Comparison of ENCODE assay signal across 8 mouse cellular contexts in the genomic region with DNA sequence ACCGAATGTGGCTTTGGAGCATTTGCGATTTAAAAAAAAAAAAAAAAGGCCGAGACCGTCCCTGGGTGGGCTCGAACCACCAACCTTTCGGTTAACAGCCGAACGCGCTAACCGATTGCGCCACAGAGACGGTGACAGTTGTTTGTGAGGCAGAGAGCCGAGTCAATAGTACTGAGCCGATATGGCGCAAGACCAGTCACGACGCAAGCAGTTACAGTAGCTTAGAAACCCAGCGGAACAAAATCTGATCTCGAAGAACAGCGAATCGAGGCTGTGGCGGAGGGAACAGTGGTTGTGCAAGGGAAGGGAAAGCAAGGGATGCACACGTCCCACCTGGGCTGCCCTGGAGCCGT. TPM values are rescaled to one million over a fixed set of nuclear protein-coding genes. Genes with fewer than 3 reads are reported as not detected.
DNase-seq lines count a peak whose midpoint lies in the region; ATAC-seq and TF ChIP-seq lines count a peak whose summit lies in the region.

No protein-coding gene starts in this region.

- WGBS in intestine, embryonic 14.5 days = under 1% methylated on average over 24 of the region's 24 CpGs
- WGBS in midbrain, embryonic 10.5 days = under 1% methylated on average over 24 of the region's 24 CpGs

- H3K4me2 ChIP-seq in intestine, embryonic 14.5 days (ENCODE audit: low read length) = peak overlapping the region; percentile 78

- DNase-seq in adrenal gland, adult (ENCODE audit: inconsistent age in 2 of 2, low spot score in 1 of 2) = peak; percentile 91 to 98
- DNase-seq in gastrocnemius, postnatal 14 days = peak; percentile 83
- DNase-seq in intestine, embryonic 14.5 days (ENCODE audit: low spot score) = peak; percentile 98
- DNase-seq in left cerebral cortex, postnatal 36 days (ENCODE audit: low spot score in 2 of 2) = peak; percentile 89
- DNase-seq in midbrain, embryonic 10.5 days (ENCODE audit: low spot score) = peak; percentile 88
- peak; percentile 82 to 84 for DNase-seq in right cerebral cortex, postnatal 36 days (ENCODE audit: low spot score in 2 of 2)
- peak; percentile 83 to 90 for DNase-seq in urinary bladder, postnatal 4 days (ENCODE audit: low spot score in 2 of 2)

- TF ChIP-seq CTCF in cortical plate, adult 2 months (IDR thresholded peaks at IDR 0.05; ENCODE audit: extremely low read depth, insufficient read depth, low read length) = no peak

- peaks cover 19% of the 10 kb centered on the region for H3K36me3 ChIP-seq in intestine, embryonic 14.5 days (ENCODE audit: control insufficient read depth, insufficient read depth, low read length)
- H3K36me3 ChIP-seq in midbrain, embryonic 10.5 days = peaks cover 30% of the 10 kb centered on the region

- H3K27me3 ChIP-seq in intestine, embryonic 14.5 days (replicated peaks; ENCODE audit: control insufficient read depth, insufficient read depth, low read length) = no peaks in the 10 kb centered on the region
- 0 out of 2 replicates have a peak, but pooled peaks cover 7% of the 10 kb centered on the region for H3K27me3 ChIP-seq in midbrain, embryonic 10.5 days (ENCODE audit: low read depth, poor library complexity, severe bottlenecking)

- peak overlapping the region; percentile 57 for H3K4me3 ChIP-seq in cortical plate, adult 2 months (ENCODE audit: insufficient read depth, low read length)
- H3K4me3 ChIP-seq in intestine, embryonic 14.5 days (ENCODE audit: low read depth, low read length) = peak overlapping the region; percentile 95
- peak overlapping the region; percentile 90 for H3K4me3 ChIP-seq in midbrain, embryonic 10.5 days

- intact Hi-C loops in gastrocnemius, postnatal 14 days (cut with DNase I; ENCODE audit: low total_unique reads) = no loop called here
- intact Hi-C loops in left cerebral cortex, postnatal 36 days (cut with DNase I) = loop anchor here (5.0 kb wide), 1 partner anchor 40 kb away; a partner anchor contains a TSS

- peak overlapping the region; percentile 64 for H3K9ac ChIP-seq in intestine, embryonic 14.5 days (ENCODE audit: low read length)

- peak; percentile 1; the same call in 1 of the 2 replicates for ATAC-seq in intestine, embryonic 14.5 days (replicated peaks; ENCODE audit: low FRiP score, low TSS enrichment, low read depth)

- H3K4me1 ChIP-seq in cortical plate, adult 2 months (ENCODE audit: control insufficient read depth, insufficient read depth, low read length) = peaks cover 6% of the 10 kb centered on the region; the same call in 1 of the 2 replicates
- H3K4me1 ChIP-seq in intestine, embryonic 14.5 days (replicated peaks; ENCODE audit: control insufficient read depth, insufficient read depth, low read length) = peaks cover 26% of the 10 kb centered on the region
- peaks cover 50% of the 10 kb centered on the region for H3K4me1 ChIP-seq in midbrain, embryonic 10.5 days

- H3K9me3 ChIP-seq in intestine, embryonic 14.5 days (ENCODE audit: control insufficient read depth, low read length) = no peaks in the 10 kb centered on the region
- no peaks in the 10 kb centered on the region for H3K9me3 ChIP-seq in midbrain, embryonic 10.5 days (replicated peaks)

- TF ChIP-seq POLR2A in cortical plate, adult 2 months (IDR thresholded peaks at IDR 0.05; ENCODE audit: extremely low read depth, insufficient read depth, low read length) = peak; percentile 61; the same call in 1 of the 2 replicates

- no peak overlapping the region for H3K27ac ChIP-seq in cortical plate, adult 2 months (ENCODE audit: insufficient read depth, low read length)
- peak overlapping the region; percentile 80 for H3K27ac ChIP-seq in intestine, embryonic 14.5 days (ENCODE audit: low read depth)
- H3K27ac ChIP-seq in midbrain, embryonic 10.5 days (replicated peaks) = peak overlapping the region; percentile 85

RNA-seq across cellular contexts. Expression of a gene that starts 0.8 kb away (rescaled TPM):
- 249 and 256 TPM in 2 replicates for polyA plus RNA-seq in cortical plate, adult 2 months (2012; rRNA removed)
- total RNA-seq in gastrocnemius, postnatal 14 days (2021) = 100 to 1,000 TPM; 146 to 154 TPM
- 473 and 491 TPM in 2 replicates for polyA plus RNA-seq in intestine, embryonic 14.5 days (2014; fragmentation: Nextera tagmentation; extraction: Ambion mirVana)
- total RNA-seq in left cerebral cortex, postnatal 36 days (2021) = 100 to 1,000 TPM; 116 to 125 TPM
- 606 and 631 TPM in 2 replicates for polyA plus RNA-seq in midbrain, embryonic 10.5 days (2016; fragmentation: Nextera tagmentation; extraction: Ambion mirVana)

RNA-seq across cellular contexts. Expression of a gene that starts 2.1 kb away (rescaled TPM):
- polyA plus RNA-seq in cortical plate, adult 2 months (2012; rRNA removed) = 64.1 and 72.2 TPM in 2 replicates
- 1 to 10 TPM; 6.5 to 7.7 TPM for total RNA-seq in gastrocnemius, postnatal 14 days (2021)
- 19.2 and 19.7 TPM in 2 replicates for polyA plus RNA-seq in intestine, embryonic 14.5 days (2014; fragmentation: Nextera tagmentation; extraction: Ambion mirVana)
- total RNA-seq in left cerebral cortex, postnatal 36 days (2021) = 10 to 100 TPM; 27.5 to 35.7 TPM
- polyA plus RNA-seq in midbrain, embryonic 10.5 days (2016; fragmentation: Nextera tagmentation; extraction: Ambion mirVana) = 16.0 and 18.6 TPM in 2 replicates

RNA-seq across cellular contexts. Expression of a gene that starts 16.7 kb away (rescaled TPM):
- 59.9 and 65.5 TPM in 2 replicates for polyA plus RNA-seq in cortical plate, adult 2 months (2012; rRNA removed)
- 100 to 1,000 TPM; 105 to 116 TPM for total RNA-seq in gastrocnemius, postnatal 14 days (2021)
- polyA plus RNA-seq in intestine, embryonic 14.5 days (2014; fragmentation: Nextera tagmentation; extraction: Ambion mirVana) = 41.2 and 47.9 TPM in 2 replicates
- 10 to 100 TPM; 56.0 to 59.3 TPM for total RNA-seq in left cerebral cortex, postnatal 36 days (2021)
- polyA plus RNA-seq in midbrain, embryonic 10.5 days (2016; fragmentation: Nextera tagmentation; extraction: Ambion mirVana) = 20.5 and 21.7 TPM in 2 replicates

RNA-seq across cellular contexts. Expression of a gene that starts 39.2 kb away (rescaled TPM):
- 78.5 and 83.4 TPM in 2 replicates for polyA plus RNA-seq in cortical plate, adult 2 months (2012; rRNA removed)
- total RNA-seq in gastrocnemius, postnatal 14 days (2021) = 10 to 100 TPM; 26.2 to 27.4 TPM
- polyA plus RNA-seq in intestine, embryonic 14.5 days (2014; fragmentation: Nextera tagmentation; extraction: Ambion mirVana) = 4.6 and 4.8 TPM in 2 replicates
- 100 to 1,000 TPM; 129 to 134 TPM for total RNA-seq in left cerebral cortex, postnatal 36 days (2021)
- 2.1 and 2.6 TPM in 2 replicates for polyA plus RNA-seq in midbrain, embryonic 10.5 days (2016; fragmentation: Nextera tagmentation; extraction: Ambion mirVana)

RNA-seq across cellular contexts. Expression of a gene that starts 42.1 kb away (rescaled TPM):
- polyA plus RNA-seq in cortical plate, adult 2 months (2012; rRNA removed) = 64.7 and 67.2 TPM in 2 replicates
- total RNA-seq in gastrocnemius, postnatal 14 days (2021) = 10 to 100 TPM; 33.3 to 38.5 TPM
- polyA plus RNA-seq in intestine, embryonic 14.5 days (2014; fragmentation: Nextera tagmentation; extraction: Ambion mirVana) = 1.7 and 1.9 TPM in 2 replicates
- 100 to 1,000 TPM; 113 to 114 TPM for total RNA-seq in left cerebral cortex, postnatal 36 days (2021)
- polyA plus RNA-seq in midbrain, embryonic 10.5 days (2016; fragmentation: Nextera tagmentation; extraction: Ambion mirVana) = 1.4 and 1.5 TPM in 2 replicates
